Comparison of ENCODE assay signal across 8 mouse cellular contexts in genomic region chr9:40616426-40617035, GRCm38 (mm10). TPM values are rescaled to one million over a fixed set of nuclear protein-coding genes. Genes with fewer than 3 reads are reported as not detected.
DNase-seq lines count a peak whose midpoint lies in the region; ATAC-seq and TF ChIP-seq lines count a peak whose summit lies in the region.

No protein-coding gene starts in this region.

- TF ChIP-seq CTCF in heart, adult 2 months (IDR thresholded peaks at IDR 0.05) = peak; percentile 100; the same call in 1 of the 2 replicates
- peak; percentile 72 for TF ChIP-seq CTCF in kidney, adult 2 months (conservative IDR thresholded peaks at IDR 0.05; ENCODE audit: insufficient read depth, insufficient read length, low read depth, low read length)

- H3K36me3 ChIP-seq in embryonic facial prominence, embryonic 13.5 days = no peaks in the 10 kb centered on the region
- no peaks in the 10 kb centered on the region for H3K36me3 ChIP-seq in heart, adult 2 months (ENCODE audit: control insufficient read depth, insufficient read depth, low read length)
- no peaks in the 10 kb centered on the region for H3K36me3 ChIP-seq in kidney, adult 2 months (ENCODE audit: control insufficient read depth, insufficient read depth, low read length)
- H3K36me3 ChIP-seq in limb, embryonic 11.5 days (ENCODE audit: control insufficient read depth, insufficient read depth, low read length) = no peaks in the 10 kb centered on the region
- H3K36me3 ChIP-seq in midbrain, embryonic 12.5 days = no peaks in the 10 kb centered on the region

- peaks cover 34% of the 10 kb centered on the region for H3K4me1 ChIP-seq in embryonic facial prominence, embryonic 13.5 days
- H3K4me1 ChIP-seq in heart, adult 2 months (ENCODE audit: control insufficient read depth, insufficient read depth, low read length) = peaks cover 3% of the 10 kb centered on the region
- H3K4me1 ChIP-seq in kidney, adult 2 months (ENCODE audit: control insufficient read depth, insufficient read depth, low read length) = no peaks in the 10 kb centered on the region
- peaks cover 10% of the 10 kb centered on the region for H3K4me1 ChIP-seq in limb, embryonic 11.5 days (ENCODE audit: control insufficient read depth, insufficient read depth, low read length)
- H3K4me1 ChIP-seq in midbrain, embryonic 12.5 days = peaks cover 22% of the 10 kb centered on the region

- ATAC-seq in embryonic facial prominence, embryonic 13.5 days (ENCODE audit: insufficient number of reproducible peaks, insufficient read depth, low FRiP score, low TSS enrichment, low read depth) = no peak
- peak; percentile 84; the same call in 1 of the 2 replicates for ATAC-seq in limb, embryonic 11.5 days (ENCODE audit: insufficient number of reproducible peaks, low FRiP score, low TSS enrichment, low read depth)
- ATAC-seq in midbrain, embryonic 12.5 days (ENCODE audit: low FRiP score, low read depth) = peak; percentile 74

- peaks cover 6% of the 10 kb centered on the region; the same call in 1 of the 2 replicates for H3K27me3 ChIP-seq in embryonic facial prominence, embryonic 13.5 days
- H3K27me3 ChIP-seq in heart, adult 2 months (ENCODE audit: control insufficient read depth, insufficient read depth, low read length) = no peaks in the 10 kb centered on the region; the same call in 1 of the 2 replicates
- no peaks in the 10 kb centered on the region for H3K27me3 ChIP-seq in kidney, adult 2 months (replicated peaks; ENCODE audit: control insufficient read depth, insufficient read depth, low read length)
- no peaks in the 10 kb centered on the region for H3K27me3 ChIP-seq in limb, embryonic 11.5 days (ENCODE audit: control insufficient read depth, insufficient read depth, low read length)
- H3K27me3 ChIP-seq in midbrain, embryonic 12.5 days = peaks cover 11% of the 10 kb centered on the region

- no peak for TF ChIP-seq POLR2A in heart, adult 2 months (IDR thresholded peaks at IDR 0.05; ENCODE audit: insufficient read depth, low read depth, low read length)
- no peak for TF ChIP-seq POLR2A in kidney, adult 2 months (IDR thresholded peaks at IDR 0.05; ENCODE audit: low read depth, low read length)

- TF ChIP-seq EP300 in heart, adult 2 months (IDR thresholded peaks at IDR 0.05; ENCODE audit: insufficient read depth, low read depth, low read length) = no peak

- no peak overlapping the region for H3K27ac ChIP-seq in embryonic facial prominence, embryonic 13.5 days
- no peak overlapping the region for H3K27ac ChIP-seq in heart, adult 2 months
- no peak overlapping the region for H3K27ac ChIP-seq in kidney, adult 2 months (ENCODE audit: insufficient read depth, low read depth, low read length)
- no peak overlapping the region for H3K27ac ChIP-seq in limb, embryonic 11.5 days (replicated peaks; ENCODE audit: low read depth, low read length)
- peak overlapping the region; percentile 91 for H3K27ac ChIP-seq in midbrain, embryonic 12.5 days (replicated peaks)

- no peaks in the 10 kb centered on the region for H3K9me3 ChIP-seq in embryonic facial prominence, embryonic 13.5 days
- peaks cover 4% of the 10 kb centered on the region; the same call in 1 of the 2 replicates for H3K9me3 ChIP-seq in limb, embryonic 11.5 days (ENCODE audit: control insufficient read depth, low read length)
- H3K9me3 ChIP-seq in midbrain, embryonic 12.5 days = no peaks in the 10 kb centered on the region

- intact Hi-C loops in heart, adult 2 months (cut with DNase I) = loop anchor here (5.0 kb wide), 1 partner anchor 136 kb away; no protein-coding TSS in a partner anchor

- peak; percentile 87 for DNase-seq in A20 (ENCODE audit: low read depth, low spot score)
- DNase-seq in adrenal gland, postnatal 4 days (ENCODE audit: low spot score in 2 of 2) = peak; percentile 33 to 44
- DNase-seq in heart, adult 2 months = peak; percentile 65
- DNase-seq in kidney, adult 2 months = peak; percentile 73
- DNase-seq in limb, embryonic 11.5 days (ENCODE audit: low spot score) = peak; percentile 84
- DNase-seq in spleen, adult 18-20 months = peak; percentile 27 to 52

- WGBS in embryonic facial prominence, embryonic 13.5 days = 2% methylated on average over 11 of the region's 11 CpGs
- WGBS in heart, adult 2 months = 4% methylated on average over 11 of the region's 11 CpGs
- 4% methylated on average over 11 of the region's 11 CpGs for WGBS in kidney, adult 2 months
- WGBS in limb, embryonic 11.5 days = 2% methylated on average over 11 of the region's 11 CpGs
- under 1% methylated on average over 11 of the region's 11 CpGs for WGBS in midbrain, embryonic 12.5 days

- H3K9ac ChIP-seq in embryonic facial prominence, embryonic 13.5 days = peak overlapping the region; percentile 59
- H3K9ac ChIP-seq in heart, adult 2 months (ENCODE audit: low read depth, low read length) = no peak overlapping the region
- peak overlapping the region; percentile 31; the same call in 1 of the 2 replicates for H3K9ac ChIP-seq in limb, embryonic 11.5 days (ENCODE audit: low read length)
- H3K9ac ChIP-seq in midbrain, embryonic 12.5 days (replicated peaks) = peak overlapping the region; percentile 32; the same call in 1 of the 2 replicates

- peak overlapping the region; percentile 58 for H3K4me2 ChIP-seq in embryonic facial prominence, embryonic 13.5 days
- peak overlapping the region; percentile 54 for H3K4me2 ChIP-seq in limb, embryonic 11.5 days (ENCODE audit: low read depth, severe bottlenecking)
- peak overlapping the region; percentile 55 for H3K4me2 ChIP-seq in midbrain, embryonic 12.5 days (replicated peaks)

- H3K79me2 ChIP-seq in heart, adult 2 months (replicated peaks; ENCODE audit: control insufficient read depth, insufficient read depth, low read length) = no peaks in the 10 kb centered on the region

- H3K4me3 ChIP-seq in embryonic facial prominence, embryonic 13.5 days = peak overlapping the region; percentile 33
- H3K4me3 ChIP-seq in heart, adult 2 months = 0 out of 2 replicates have a peak overlapping the region, but pooled peaks have one; percentile 16
- H3K4me3 ChIP-seq in kidney, adult 2 months (ENCODE audit: insufficient read depth, low read depth, low read length) = no peak overlapping the region
- peak overlapping the region; percentile 18; the same call in 1 of the 2 replicates for H3K4me3 ChIP-seq in limb, embryonic 11.5 days (ENCODE audit: low read depth, low read length)
- peak overlapping the region; percentile 28 for H3K4me3 ChIP-seq in midbrain, embryonic 12.5 days

RNA-seq across cellular contexts. Expression of gene Gm21915, which starts 53.9 kb away (rescaled TPM):
- total RNA-seq in adrenal gland, postnatal 4 days (2021) = not detected
- not detected in 2 replicates for polyA plus RNA-seq in embryonic facial prominence, embryonic 13.5 days (2015; fragmentation: Nextera tagmentation; extraction: Ambion mirVana)
- total RNA-seq in heart, adult 2 months (2021) = not detected
- not detected in 2 replicates for polyA plus RNA-seq in heart, adult 2 months (2012; rRNA removed)
- polyA plus RNA-seq in kidney, adult 2 months (2012; rRNA removed) = not detected in 2 replicates
- not detected in 2 replicates for polyA plus RNA-seq in limb, embryonic 11.5 days (2014; fragmentation: Nextera tagmentation; extraction: Ambion mirVana)
- polyA plus RNA-seq in midbrain, embryonic 12.5 days (2016; fragmentation: Nextera tagmentation; extraction: Ambion mirVana) = not detected in 2 replicates
